Mouse (Mus musculus) embryonic facial prominence, embryonic 14.5 days (tissue): ENCODE results near the gene Wdr91. TPM values are rescaled to one million over a fixed set of nuclear protein-coding genes. Genes with fewer than 3 reads are reported as not detected.

Experiments used
- ATAC-seq: fragments of 200-750 bp; cut with Nextera tagmentation; 2 replicates; pipeline ENCODE4 v1.8.0; 2017; ENCODE audit warnings: low read depth, moderate number of reproducible peaks, moderate TSS enrichment
- DNase-seq: peaks from one replicate; pipeline ENCODE4 v3.0.0-alpha.2; 2015; ENCODE audit warnings: low spot score
- H3K27ac ChIP-seq: fragments of 300-500 bp; sonication (generic); replicated peaks from 2 replicates; pipeline ENCODE4 v1.5.1; 2014; ENCODE audit warnings: low read depth, mild to moderate bottlenecking, low read length, moderate library complexity
- H3K27me3 ChIP-seq: fragments of 300-500 bp; sonication (generic); replicated peaks from 2 replicates; pipeline ENCODE4 v1.6.1; 2014; ENCODE audit warnings: low read length; ENCODE audit not compliant: control insufficient read depth, insufficient read depth
- H3K36me3 ChIP-seq: fragments of 300-500 bp; sonication (generic); 2 replicates; pipeline ENCODE4 v1.6.1; 2014; ENCODE audit warnings: low read length, mixed read lengths; ENCODE audit not compliant: control insufficient read depth, insufficient read depth
- H3K4me1 ChIP-seq: fragments of 300-500 bp; sonication (generic); 2 replicates; pipeline ENCODE4 v1.6.1; 2014; ENCODE audit warnings: antibody characterized with exemption, low read length; ENCODE audit not compliant: control insufficient read depth, insufficient read depth
- H3K4me2 ChIP-seq: fragments of 300-500 bp; sonication (generic); 2 replicates; pipeline ENCODE4 v1.6.1; 2014; ENCODE audit warnings: low read depth, mild to moderate bottlenecking, low read length, moderate library complexity, mixed read lengths
- H3K4me3 ChIP-seq: fragments of 300-500 bp; sonication (generic); 2 replicates; pipeline ENCODE4 v1.5.1; 2014; ENCODE audit warnings: low read depth, mild to moderate bottlenecking, low read length
- H3K9ac ChIP-seq: fragments of 300-500 bp; sonication (generic); 2 replicates; pipeline ENCODE4 v1.6.1; 2014; ENCODE audit warnings: low read depth, mild to moderate bottlenecking, low read length, moderate library complexity, mixed read lengths
- H3K9me3 ChIP-seq: fragments of 300-500 bp; sonication (generic); 2 replicates; pipeline ENCODE4 v1.6.1; 2016; ENCODE audit warnings: low read length; ENCODE audit not compliant: control insufficient read depth
- WGBS: fragments of 180-500 bp; shearing (Covaris S2); extraction: QIAGEN DNeasy Blood & Tissue Kit; methylation state at CpG from one replicate; pipeline ENCODE4 v1.1.7; 2014; 5-methylcytosine and 5-hydroxymethylcytosine counted together
- polyA plus RNA-seq: library from polyadenylated mRNA; unstranded; fragments of >200 nt; fragmentation: Nextera tagmentation; extraction: Ambion mirVana; gene quantifications from 2 replicates; pipeline ENCODE4 v1.2.1, GENCODE M21; 2014

Gene Wdr91
- polyA plus RNA-seq, 1 experiment from 2014 or later, result 8.6 TPM

DNA sequence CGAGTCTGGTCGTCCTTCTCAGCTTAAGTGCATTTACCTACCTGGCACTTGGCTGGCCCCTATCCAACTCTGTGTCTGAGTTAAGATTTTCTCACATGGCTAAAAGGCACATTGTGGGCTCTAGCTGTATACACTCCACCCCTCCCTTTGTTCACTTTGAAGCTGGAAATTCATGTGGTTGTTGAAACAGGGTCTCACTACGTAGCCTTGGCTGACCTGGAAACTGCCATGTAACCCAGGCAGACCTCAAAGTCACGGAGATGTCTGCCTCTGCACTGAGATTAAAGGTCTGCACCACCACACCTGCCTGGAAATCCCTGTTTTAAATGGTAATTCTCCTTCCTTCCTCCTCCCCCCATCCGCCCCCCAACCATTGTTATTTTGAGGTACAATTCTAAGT is 32.8 kb upstream of the Wdr91 start:
- Histone ChIP-seq H3K4me1 (no peaks in the 10 kb centered on the region), H3K4me2 (no peak overlapping the region), H3K9ac (no peak overlapping the region), H3K27ac (no peak overlapping the region), H3K36me3 (no peaks in the 10 kb centered on the region), H3K9me3 (no peaks in the 10 kb centered on the region), H3K27me3 (no peaks in the 10 kb centered on the region), H3K4me3 (no peak overlapping the region)
- WGBS, result 70% methylated on average over 5 of the region's 5 CpGs
- DNase-seq (peak; percentile 24), ATAC-seq (peak; percentile 44; the same call in 1 of the 2 replicates)

DNA sequence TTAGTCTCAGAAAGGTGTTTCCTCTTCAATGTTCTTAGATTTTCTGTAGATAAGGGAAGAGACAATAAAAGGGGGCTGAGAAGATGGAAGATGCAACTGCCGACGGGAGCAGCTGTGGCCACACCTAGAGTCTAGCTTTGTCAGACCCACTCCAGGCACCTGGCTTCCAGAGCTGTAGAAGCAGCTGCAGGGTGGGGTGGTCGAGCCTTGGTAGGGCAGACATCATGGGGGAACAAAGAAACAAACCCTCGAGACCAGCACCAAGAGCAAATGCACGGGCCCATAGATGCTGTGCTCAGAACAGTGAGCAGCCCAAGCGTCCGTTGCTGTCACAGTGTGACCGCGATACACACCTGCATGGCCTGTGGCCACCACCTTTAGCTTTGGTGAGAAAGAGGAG is 31.8 kb upstream of the Wdr91 start:
- WGBS, result 89% methylated on average over 7 of the region's 9 CpGs
- ATAC-seq, result no peak
- no peaks in the 10 kb centered on the region for H3K4me1 ChIP-seq

GRCm38 (mm10) chr6:34941496-34941895 is 30.8 kb upstream of the Wdr91 start:
- H3K4me2 ChIP-seq, result no peak overlapping the region
- no peaks in the 10 kb centered on the region for H3K27me3 ChIP-seq
- H3K27ac ChIP-seq, result no peak overlapping the region
- 75% methylated on average over 2 of the region's 2 CpGs for WGBS
- no peaks in the 10 kb centered on the region for H3K4me1 ChIP-seq
- no peak overlapping the region for H3K4me3 ChIP-seq
- ATAC-seq (no peak), DNase-seq (no peak)
- H3K9ac ChIP-seq, result no peak overlapping the region
- H3K36me3 ChIP-seq, result no peaks in the 10 kb centered on the region
- no peaks in the 10 kb centered on the region for H3K9me3 ChIP-seq

More for the DNA sequence above, 31.8 kb upstream of the Wdr91 start:
- H3K27ac ChIP-seq, result no peak overlapping the region
- no peaks in the 10 kb centered on the region for H3K27me3 ChIP-seq
- no peaks in the 10 kb centered on the region for H3K9me3 ChIP-seq
- no peak overlapping the region for H3K4me3 ChIP-seq
- H3K4me2 ChIP-seq, result no peak overlapping the region
- no peaks in the 10 kb centered on the region for H3K36me3 ChIP-seq
- no peak for DNase-seq
- no peak overlapping the region for H3K9ac ChIP-seq

GRCm38 (mm10) chr6:34939451-34939850 is 28.8 kb upstream of the Wdr91 start:
- Histone ChIP-seq H3K27me3 (no peaks in the 10 kb centered on the region), H3K36me3 (no peaks in the 10 kb centered on the region), H3K4me3 (no peak overlapping the region), H3K9ac (no peak overlapping the region), H3K9me3 (no peaks in the 10 kb centered on the region), H3K4me1 (no peaks in the 10 kb centered on the region), H3K27ac (no peak overlapping the region), H3K4me2 (no peak overlapping the region)
- ATAC-seq (no peak), DNase-seq (no peak)
- 92% methylated on average over 8 of the region's 8 CpGs for WGBS

DNA sequence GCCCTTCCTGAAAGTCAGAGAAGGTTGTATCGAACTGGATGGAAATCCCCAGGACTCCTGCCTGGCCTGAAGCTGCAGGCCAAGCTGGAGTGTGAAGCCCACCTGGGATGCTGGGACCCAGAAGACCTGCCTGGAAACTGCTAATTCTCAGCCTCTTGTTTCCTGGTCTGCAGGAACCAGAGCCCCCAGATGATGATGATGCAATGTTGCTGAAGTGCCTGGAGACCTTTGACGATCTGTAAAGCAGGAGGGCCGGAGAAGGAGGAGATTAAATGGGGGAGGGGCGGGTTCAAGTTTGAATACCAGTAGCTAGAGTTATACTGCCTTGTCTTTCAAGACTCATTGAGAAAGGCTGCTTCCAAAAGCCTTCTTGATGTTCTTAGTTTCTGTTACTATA is 28.3 kb upstream of the Wdr91 start:
- ATAC-seq (no peak), DNase-seq (no peak)
- Histone ChIP-seq H3K4me2 (no peak overlapping the region), H3K36me3 (no peaks in the 10 kb centered on the region), H3K4me1 (no peaks in the 10 kb centered on the region), H3K4me3 (no peak overlapping the region), H3K27me3 (no peaks in the 10 kb centered on the region), H3K27ac (no peak overlapping the region), H3K9ac (no peak overlapping the region), H3K9me3 (no peaks in the 10 kb centered on the region)
- WGBS, result 46% methylated on average over 4 of the region's 4 CpGs

GRCm38 (mm10) chr6:34938280-34938928 is 27.7 kb upstream of the Wdr91 start:
- Histone ChIP-seq H3K4me3 (no peak overlapping the region), H3K4me1 (no peaks in the 10 kb centered on the region), H3K4me2 (no peak overlapping the region), H3K9me3 (no peaks in the 10 kb centered on the region), H3K36me3 (no peaks in the 10 kb centered on the region), H3K27me3 (no peaks in the 10 kb centered on the region), H3K27ac (no peak overlapping the region), H3K9ac (no peak overlapping the region)
- DNase-seq (no peak), ATAC-seq (no peak)
- whole genome bisulfite sequencing, result 61% methylated on average over 7 of the region's 7 CpGs

DNA sequence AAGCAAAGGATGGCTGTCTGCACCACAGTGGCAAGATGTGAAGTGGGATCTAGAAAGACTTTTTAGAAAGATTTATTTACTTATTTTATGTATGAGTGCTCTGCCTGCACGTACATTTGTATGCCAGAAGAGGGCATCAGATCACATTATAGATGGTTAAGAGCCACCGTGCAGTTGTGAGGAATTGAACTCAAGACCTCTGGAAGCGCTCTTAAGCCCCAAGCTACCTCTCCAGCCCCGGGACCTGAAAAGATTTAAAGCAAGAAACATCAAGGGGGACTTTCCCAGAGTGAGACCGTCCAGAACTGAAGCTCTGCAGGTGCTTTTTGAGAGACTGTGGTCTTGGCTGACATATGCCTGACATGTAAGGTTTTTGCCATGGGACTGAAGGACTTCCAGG is 26.1 kb upstream of the Wdr91 start:
- no peak overlapping the region for H3K4me2 ChIP-seq
- DNase-seq (no peak), ATAC-seq (no peak)
- no peaks in the 10 kb centered on the region for H3K4me1 ChIP-seq
- no peak overlapping the region for H3K4me3 ChIP-seq
- WGBS, result 67% methylated on average over 5 of the region's 5 CpGs
- H3K9ac ChIP-seq, result no peak overlapping the region
- no peaks in the 10 kb centered on the region for H3K27me3 ChIP-seq
- no peak overlapping the region for H3K27ac ChIP-seq
- no peaks in the 10 kb centered on the region for H3K9me3 ChIP-seq
- H3K36me3 ChIP-seq, result no peaks in the 10 kb centered on the region

GRCm38 (mm10) chr6:34932633-34933032 is 22.0 kb upstream of the Wdr91 start:
- ATAC-seq (no peak), DNase-seq (no peak)
- no peaks in the 10 kb centered on the region for H3K4me1 ChIP-seq
- H3K4me3 ChIP-seq, result no peak overlapping the region
- no peaks in the 10 kb centered on the region for H3K27me3 ChIP-seq
- no peaks in the 10 kb centered on the region for H3K36me3 ChIP-seq
- H3K9me3 ChIP-seq, result no peaks in the 10 kb centered on the region
- 82% methylated on average over 1 of the region's 1 CpGs for WGBS
- H3K4me2 ChIP-seq, result no peak overlapping the region
- H3K27ac ChIP-seq, result no peak overlapping the region
- no peak overlapping the region for H3K9ac ChIP-seq

DNA sequence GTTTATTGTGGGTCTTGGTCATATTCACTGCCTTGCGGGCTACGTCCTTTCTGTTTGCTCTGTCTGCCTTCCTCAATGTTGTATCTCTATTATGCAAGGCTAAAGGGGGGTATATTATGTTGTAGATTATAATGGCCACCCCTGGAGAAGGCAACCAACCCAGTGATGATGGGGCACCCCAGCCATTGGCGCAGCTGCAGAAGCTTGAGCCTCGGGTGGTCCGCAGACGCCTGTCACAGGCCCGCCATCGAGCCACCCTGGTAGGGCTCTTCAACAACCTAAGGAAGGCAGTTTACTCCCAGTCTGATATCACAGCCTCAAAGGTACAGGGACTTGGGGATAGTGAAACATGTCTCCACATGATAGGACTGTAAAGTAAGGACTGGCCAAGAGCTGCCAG is 16.9 kb upstream of the Wdr91 start:
- Histone ChIP-seq H3K4me3 (no peak overlapping the region), H3K27me3 (no peaks in the 10 kb centered on the region), H3K9me3 (no peaks in the 10 kb centered on the region), H3K27ac (no peak overlapping the region), H3K36me3 (no peaks in the 10 kb centered on the region), H3K4me1 (no peaks in the 10 kb centered on the region), H3K9ac (no peak overlapping the region), H3K4me2 (no peak overlapping the region)
- DNase-seq, result no peak
- no peak for ATAC-seq
- 88% methylated on average over 8 of the region's 8 CpGs for WGBS
